Mouse (Mus musculus) lung, postnatal 0 days (tissue): ENCODE measurements around the gene Gm8773.

Source experiments
- CTCF ChIP-seq: IDR thresholded peaks from 2 replicates; pipeline ENCODE4 v1.5.1; 2016; ENCODE audit warnings: antibody characterized with exemption, mild to moderate bottlenecking
- EP300 ChIP-seq: IDR thresholded peaks from 2 replicates; pipeline ENCODE4 v1.6.1; 2016; ENCODE audit warnings: antibody characterized with exemption, mild to moderate bottlenecking, control low read depth

DNA sequence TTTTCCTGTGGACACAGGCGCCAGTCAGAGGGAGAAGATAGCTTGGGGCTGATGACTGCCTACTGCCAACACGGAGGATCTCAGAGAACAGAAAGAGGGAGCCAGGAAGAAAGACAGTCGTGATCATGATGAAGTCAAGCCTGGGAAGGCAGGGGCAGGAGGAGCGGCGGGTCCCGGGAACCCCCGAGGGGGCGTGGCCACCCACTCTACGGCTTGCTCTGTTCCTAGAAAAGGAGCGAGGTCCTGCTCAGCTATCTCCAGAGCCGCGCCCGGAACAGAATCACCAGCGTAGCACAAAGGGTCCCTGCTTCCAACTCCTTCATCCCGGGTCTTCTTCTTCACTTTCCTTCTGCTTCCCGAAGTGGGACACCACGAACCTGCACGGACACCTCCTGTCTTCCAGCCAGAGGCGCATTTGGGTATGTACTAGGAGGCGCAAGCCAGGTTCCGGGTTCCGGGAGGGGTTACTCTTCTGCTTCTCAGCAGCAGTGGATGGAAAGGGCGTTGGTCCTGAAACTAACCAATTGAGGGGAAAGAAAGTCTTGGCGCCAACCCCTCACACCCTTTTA is at the start of gene Gm8773:
- no peak for TF ChIP-seq CTCF
- no peak for TF ChIP-seq EP300
